Mouse (Mus musculus) ES-E14 (cell line): ENCODE results near the gene Sema3b.
"Not testable (repeated sequence)": the region's sequence is repeated elsewhere in the genome, so short reads cannot be mapped to it uniquely, and the experiment has no call there.

Experiments
- HCFC1 ChIP-seq: IDR thresholded peaks from 2 replicates; pipeline ENCODE4 v1.6.1; 2012; ENCODE audit warnings: low read length, inconsistent platforms, borderline replicate concordance; ENCODE audit not compliant: insufficient read depth
- MAFK ChIP-seq: IDR thresholded peaks from 2 replicates; pipeline ENCODE4 v1.6.1; 2014; ENCODE audit warnings: mild to moderate bottlenecking, low read depth, low read length, inconsistent platforms; ENCODE audit not compliant: insufficient read depth
- ZC3H11A ChIP-seq: IDR thresholded peaks from 2 replicates; pipeline ENCODE4 v1.6.1; 2012; ENCODE audit warnings: low read depth, mild to moderate bottlenecking, inconsistent platforms, low read length, borderline replicate concordance

DNA sequence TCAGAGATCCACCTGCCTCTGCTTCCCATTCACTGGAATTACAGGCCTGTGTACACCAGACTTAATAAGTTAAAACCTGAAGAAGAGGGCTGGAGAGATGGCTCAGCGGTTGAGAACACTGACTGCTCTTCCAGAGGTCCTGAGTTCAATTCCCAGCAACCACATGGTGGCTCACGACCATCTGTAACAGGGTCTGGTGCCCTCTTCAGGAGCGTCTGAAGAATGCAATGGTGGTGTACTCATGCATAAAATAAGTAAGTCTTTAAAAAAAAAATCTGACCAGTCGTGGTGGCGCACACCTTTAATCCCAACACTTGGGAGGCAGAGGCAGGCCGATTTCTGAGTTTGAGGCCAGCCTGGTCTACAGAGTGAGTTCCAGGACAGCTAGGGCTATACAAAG, 35.3 kb downstream of the Sema3b start:
- TF ChIP-seq ZC3H11A, HCFC1, MAFK: not testable (repeated sequence)
